Mouse (Mus musculus) urinary bladder, adult 18-20 months (tissue): ENCODE measurements at regions not wholly inside any gene's neighbourhood (a gene's known extent, or its start where the extent isn't known, plus 50 kb on each side); places are given as distances from the start of the nearest gene placed in this dataset.
A peak's percentile ranks its signal among the peaks of the same experiment; 100 is the strongest.

Experiments
- DNase-seq, 2 experiments: peaks; one replicate each; pipeline ENCODE4 v3.0.0; 2022; ENCODE audit warnings: low spot score in 2 of 2, mixed read lengths in 2 of 2

- no peak for DNase-seq
Measured at GRCm38 (mm10) chr2:166438207-166438606, 275.4 kb downstream of the Prex1 start.

- DNase-seq, result no peak
Measured at GRCm38 (mm10) chr2:166434554-166434953, 279.1 kb downstream of the Prex1 start.

- peak in 1 of 2 experiments; percentile 75 for DNase-seq
Measured at GRCm38 (mm10) chr2:166433655-166434333, 278.3 kb upstream of the Sulf2 start.

GRCm38 (mm10) chr2:166432948-166433654, 277.6 kb upstream of the Sulf2 start:
- DNase-seq, result no peak

- no peak for DNase-seq
Measured at GRCm38 (mm10) chr2:166432531-166432930, 277.1 kb upstream of the Sulf2 start.

- no peak for DNase-seq
Measured at GRCm38 (mm10) chr2:166429918-166430317, 274.5 kb upstream of the Sulf2 start.

GRCm38 (mm10) chr2:166429494-166429893, 274.0 kb upstream of the Sulf2 start:
- DNase-seq, result no peak

- no peak for DNase-seq
Measured at GRCm38 (mm10) chr2:166427390-166427789, 271.9 kb upstream of the Sulf2 start.

- no peak for DNase-seq
Measured at GRCm38 (mm10) chr2:166426960-166427359, 271.5 kb upstream of the Sulf2 start.

- no peak for DNase-seq
Measured at GRCm38 (mm10) chr2:166426457-166426856, 271.0 kb upstream of the Sulf2 start.

- DNase-seq, result no peak
Measured at GRCm38 (mm10) chr2:166425141-166425540, 269.7 kb upstream of the Sulf2 start.

- no peak for DNase-seq
Measured at GRCm38 (mm10) chr2:166423132-166423660, 267.7 kb upstream of the Sulf2 start.

GRCm38 (mm10) chr2:166420275-166420674, 264.8 kb upstream of the Sulf2 start:
- no peak for DNase-seq

GRCm38 (mm10) chr2:166419271-166419670, 263.8 kb upstream of the Sulf2 start:
- no peak for DNase-seq

- no peak for DNase-seq
Measured at GRCm38 (mm10) chr2:166418279-166418678, 262.8 kb upstream of the Sulf2 start.

GRCm38 (mm10) chr2:166417628-166418027, 262.2 kb upstream of the Sulf2 start:
- DNase-seq, result no peak

- no peak for DNase-seq
Measured at GRCm38 (mm10) chr2:166415481-166415965, 260.1 kb upstream of the Sulf2 start.

GRCm38 (mm10) chr2:166414856-166415255, 259.4 kb upstream of the Sulf2 start:
- DNase-seq, result no peak

GRCm38 (mm10) chr2:166412031-166412858, 256.8 kb upstream of the Sulf2 start:
- DNase-seq, result no peak

GRCm38 (mm10) chr2:166409391-166409790, 253.9 kb upstream of the Sulf2 start:
- DNase-seq, result no peak

- DNase-seq, result no peak
Measured at GRCm38 (mm10) chr2:166408806-166409205, 253.3 kb upstream of the Sulf2 start.

- DNase-seq, result no peak
Measured at GRCm38 (mm10) chr2:166408009-166408408, 252.5 kb upstream of the Sulf2 start.
